Mouse (Mus musculus): Measurements from ENCODE around the gene Hoxc12.

- TF ChIP-seq POLR2A (IDR thresholded peaks at IDR 0.05; ENCODE audit: low read depth, low read length) = no peak
- no peak for TF ChIP-seq CTCF (IDR thresholded peaks at IDR 0.05; ENCODE audit: borderline replicate concordance, insufficient read depth, low read length)
Observed at GRCm38 (mm10) chr15:102922636-102923500, 13.7 kb upstream of the Hoxc12 start.
